Mouse (Mus musculus): ENCODE data around the gene Osr1. TPM values are rescaled to one million over a fixed set of nuclear protein-coding genes. Genes with fewer than 3 reads are reported as not detected.

Gene Osr1
- total RNA-seq, 2 experiments from 2014 or later: 3.0 to 4.4 TPM

- DNase-seq (ENCODE audit: extremely low spot score in 1 of 2, low spot score in 1 of 2): no peak
Observed at GRCm38 (mm10) chr12:9584366-9585084, 14.6 kb downstream of the Osr1 start.

- DNase-seq (ENCODE audit: extremely low spot score in 1 of 2, low spot score in 1 of 2): no peak
Observed at GRCm38 (mm10) chr12:9585085-9585453, 15.2 kb downstream of the Osr1 start.

GRCm38 (mm10) chr12:9587732-9588131, 17.8 kb downstream of the Osr1 start:
- DNase-seq (ENCODE audit: extremely low spot score in 1 of 2, low spot score in 1 of 2): no peak

- DNase-seq (ENCODE audit: extremely low spot score in 1 of 2, low spot score in 1 of 2): no peak
Observed at GRCm38 (mm10) chr12:9589561-9590134, 19.7 kb downstream of the Osr1 start.

- no peak for DNase-seq (ENCODE audit: extremely low spot score in 1 of 2, low spot score in 1 of 2)
Observed at GRCm38 (mm10) chr12:9591141-9591540, 21.2 kb downstream of the Osr1 start.

- DNase-seq (ENCODE audit: extremely low spot score in 1 of 2, low spot score in 1 of 2): no peak
Observed at GRCm38 (mm10) chr12:9598219-9598618, 28.3 kb downstream of the Osr1 start.

Measured in layer of hippocampus, postnatal 25 days (tissue).